19 mouse cellular contexts compared by ENCODE assay signal in genomic region chr8:109675896-109676643, GRCm38 (mm10). TPM values are rescaled to one million over a fixed set of nuclear protein-coding genes. Genes with fewer than 3 reads are reported as not detected.
A peak's percentile ranks its signal among the peaks of the same experiment; 100 is the strongest.
DNase-seq lines count a peak whose midpoint lies in the region; ATAC-seq and TF ChIP-seq lines count a peak whose summit lies in the region.
"Had no signal": no experiment of that assay in that cellular context is flagged by ENCODE, and none has a peak within 500 bp of the region (broad histone marks: within the 10 kb centered on the region; RNA-seq: fewer than 3 reads in every experiment).

No protein-coding gene starts in this region.

- H3K4me1 ChIP-seq in embryonic facial prominence, embryonic 12.5 days, result no peaks in the 10 kb centered on the region
- H3K4me1 ChIP-seq in embryonic facial prominence, embryonic 10.5 days, result no peaks in the 10 kb centered on the region
- no peaks in the 10 kb centered on the region for H3K4me1 ChIP-seq in embryonic facial prominence, embryonic 13.5 days
- no peaks in the 10 kb centered on the region for H3K4me1 ChIP-seq in liver, postnatal 0 days (ENCODE audit: insufficient read depth)
- H3K4me1 ChIP-seq: forebrain, embryonic 10.5 days; heart, embryonic 13.5 days; liver, embryonic 15.5 days had no signal

- no peaks in the 10 kb centered on the region for H3K27me3 ChIP-seq in embryonic facial prominence, embryonic 12.5 days
- no peaks in the 10 kb centered on the region for H3K27me3 ChIP-seq in embryonic facial prominence, embryonic 10.5 days (replicated peaks; ENCODE audit: low read depth, poor library complexity, severe bottlenecking)
- H3K27me3 ChIP-seq in embryonic facial prominence, embryonic 13.5 days, result no peaks in the 10 kb centered on the region
- H3K27me3 ChIP-seq in liver, postnatal 0 days (ENCODE audit: insufficient read depth, low read length), result no peaks in the 10 kb centered on the region
- H3K27me3 ChIP-seq: heart, embryonic 13.5 days; liver, embryonic 15.5 days had no signal

- DNase-seq in embryonic facial prominence, embryonic 10.5 days (ENCODE audit: low spot score), result no peak
- peak; percentile 52 to 67 for DNase-seq in left cerebral cortex, adult 18-20 months (ENCODE audit: low spot score in 2 of 2)
- DNase-seq in right cerebral cortex, postnatal 10 days (ENCODE audit: low spot score in 2 of 2), result peak; percentile 63 to 64
- DNase-seq in cerebellum, adult 18-20 months, result no peak
- no peak for DNase-seq in liver, postnatal 0 days
- DNase-seq: cerebellum, adult 11 months; cerebellum, postnatal 25 days; heart, postnatal 4 days; kidney, adult 9 months; lung, postnatal 14 days; thymus, adult 18-20 months had no signal

- no peak overlapping the region for H3K4me2 ChIP-seq in embryonic facial prominence, embryonic 12.5 days (replicated peaks)
- no peak overlapping the region for H3K4me2 ChIP-seq in embryonic facial prominence, embryonic 13.5 days
- no peak overlapping the region for H3K4me2 ChIP-seq in liver, postnatal 0 days (ENCODE audit: low read depth, low read length)
- H3K4me2 ChIP-seq: heart, embryonic 13.5 days; liver, embryonic 15.5 days had no signal

- WGBS in embryonic facial prominence, embryonic 12.5 days, result 89% methylated on average over 9 of the region's 9 CpGs
- WGBS in embryonic facial prominence, embryonic 10.5 days, result 94% methylated on average over 9 of the region's 9 CpGs
- WGBS in embryonic facial prominence, embryonic 13.5 days, result 81% methylated on average over 9 of the region's 9 CpGs
- WGBS in liver, postnatal 0 days (ENCODE audit: insufficient replicate concordance), result 93% methylated on average over 9 of the region's 9 CpGs

- no peak overlapping the region for H3K9ac ChIP-seq in embryonic facial prominence, embryonic 12.5 days
- no peak overlapping the region for H3K9ac ChIP-seq in embryonic facial prominence, embryonic 13.5 days
- H3K9ac ChIP-seq in liver, postnatal 0 days (replicated peaks), result no peak overlapping the region
- H3K9ac ChIP-seq: heart, embryonic 13.5 days; liver, embryonic 15.5 days had no signal

- ATAC-seq in embryonic facial prominence, embryonic 12.5 days (ENCODE audit: insufficient number of reproducible peaks, insufficient read depth, low FRiP score, low TSS enrichment), result 0 out of 2 replicates have a peak, but pooled peaks have one; percentile 52
- ATAC-seq in embryonic facial prominence, embryonic 13.5 days (ENCODE audit: insufficient number of reproducible peaks, insufficient read depth, low FRiP score, low TSS enrichment, low read depth), result 0 out of 2 replicates have a peak, but pooled peaks have one; percentile 52
- ATAC-seq in cerebellum, adult (ENCODE audit: insufficient number of reproducible peaks, low FRiP score, low TSS enrichment), result no peak
- ATAC-seq in liver, postnatal 0 days, result no peak
- ATAC-seq: CD4-positive, CD25-positive, alpha-beta regulatory T cell, adult 4 months had no signal

- H3K9me3 ChIP-seq in embryonic facial prominence, embryonic 12.5 days, result no peaks in the 10 kb centered on the region
- no peaks in the 10 kb centered on the region for H3K9me3 ChIP-seq in embryonic facial prominence, embryonic 10.5 days
- no peaks in the 10 kb centered on the region for H3K9me3 ChIP-seq in embryonic facial prominence, embryonic 13.5 days
- H3K9me3 ChIP-seq in liver, postnatal 0 days (ENCODE audit: low read length), result no peaks in the 10 kb centered on the region
- H3K9me3 ChIP-seq: forebrain, embryonic 10.5 days; G1E; heart, embryonic 13.5 days; liver, embryonic 15.5 days had no signal

- TF ChIP-seq CTCF in liver, postnatal 0 days (IDR thresholded peaks at IDR 0.05; ENCODE audit: low read depth), result no peak

- H3K4me3 ChIP-seq in embryonic facial prominence, embryonic 12.5 days, result no peak overlapping the region
- H3K4me3 ChIP-seq in embryonic facial prominence, embryonic 10.5 days, result no peak overlapping the region
- H3K4me3 ChIP-seq in embryonic facial prominence, embryonic 13.5 days, result no peak overlapping the region
- H3K4me3 ChIP-seq in liver, postnatal 0 days (ENCODE audit: low read depth, low read length), result no peak overlapping the region
- H3K4me3 ChIP-seq: forebrain, embryonic 10.5 days; heart, embryonic 13.5 days; liver, embryonic 15.5 days had no signal

- no peak for TF ChIP-seq EP300 in liver, postnatal 0 days (IDR thresholded peaks at IDR 0.05; ENCODE audit: low read depth)

- H3K36me3 ChIP-seq in embryonic facial prominence, embryonic 12.5 days, result peaks cover 89% of the 10 kb centered on the region
- peaks cover 99% of the 10 kb centered on the region for H3K36me3 ChIP-seq in embryonic facial prominence, embryonic 10.5 days (replicated peaks)
- H3K36me3 ChIP-seq in embryonic facial prominence, embryonic 13.5 days, result peaks cover 98% of the 10 kb centered on the region
- H3K36me3 ChIP-seq in liver, postnatal 0 days (replicated peaks; ENCODE audit: insufficient read depth, low read length), result peaks cover 81% of the 10 kb centered on the region

- H3K27ac ChIP-seq in embryonic facial prominence, embryonic 12.5 days, result no peak overlapping the region
- no peak overlapping the region for H3K27ac ChIP-seq in embryonic facial prominence, embryonic 10.5 days (replicated peaks)
- peak overlapping the region; percentile 53; the same call in 1 of the 2 replicates for H3K27ac ChIP-seq in embryonic facial prominence, embryonic 13.5 days
- no peak overlapping the region for H3K27ac ChIP-seq in liver, postnatal 0 days (ENCODE audit: low read depth)
- H3K27ac ChIP-seq: forebrain, embryonic 10.5 days; heart, embryonic 13.5 days; liver, embryonic 15.5 days had no signal

RNA-seq across cellular contexts. Expression of gene Ist1, which starts 17.0 kb away (rescaled TPM):
- polyA plus RNA-seq in embryonic facial prominence, embryonic 12.5 days (2016; fragmentation: Nextera tagmentation; extraction: Ambion mirVana), result 157 and 165 TPM in 2 replicates
- polyA plus RNA-seq in embryonic facial prominence, embryonic 10.5 days (2016; fragmentation: Nextera tagmentation; extraction: Ambion mirVana), result 141 and 149 TPM in 2 replicates
- 169 and 179 TPM in 2 replicates for polyA plus RNA-seq in embryonic facial prominence, embryonic 13.5 days (2015; fragmentation: Nextera tagmentation; extraction: Ambion mirVana)
- 10 to 100 TPM; 69.4 to 77.7 TPM for total RNA-seq in left cerebral cortex, adult 18-20 months (2021)
- 36.1 and 38.3 TPM in 2 replicates for polyA plus RNA-seq in liver, postnatal 0 days (2015; fragmentation: Nextera tagmentation; extraction: Ambion mirVana)

RNA-seq across cellular contexts. Expression of gene Zfp821, which starts 29.3 kb away (rescaled TPM):
- 58.2 and 60.6 TPM in 2 replicates for polyA plus RNA-seq in embryonic facial prominence, embryonic 12.5 days (2016; fragmentation: Nextera tagmentation; extraction: Ambion mirVana)
- polyA plus RNA-seq in embryonic facial prominence, embryonic 10.5 days (2016; fragmentation: Nextera tagmentation; extraction: Ambion mirVana), result 37.0 and 38.2 TPM in 2 replicates
- 43.7 and 46.7 TPM in 2 replicates for polyA plus RNA-seq in embryonic facial prominence, embryonic 13.5 days (2015; fragmentation: Nextera tagmentation; extraction: Ambion mirVana)
- total RNA-seq in left cerebral cortex, adult 18-20 months (2021), result 10 to 100 TPM; 38.2 to 41.0 TPM
- 3.1 and 3.7 TPM in 2 replicates for polyA plus RNA-seq in liver, postnatal 0 days (2015; fragmentation: Nextera tagmentation; extraction: Ambion mirVana)

Comparison
In these comparisons a context has a peak if more than half of its experiments do, and no peak if none do; other contexts are left out.
1. ATAC-seq: peak in embryonic facial prominence, embryonic 12.5 days (single experiment) and embryonic facial prominence, embryonic 13.5 days (single experiment); none in cerebellum, adult (single experiment) and liver, postnatal 0 days (single experiment).
2. DNase-seq: peak in left cerebral cortex, adult 18-20 months (2 of 2) and right cerebral cortex, postnatal 10 days (2 of 2); none in embryonic facial prominence, embryonic 10.5 days (single experiment), cerebellum, adult 18-20 months (0 of 2) and liver, postnatal 0 days (single experiment).